Mouse (Mus musculus): ENCODE measurements around the gene Lrrc52.

GRCm38 (mm10) chr1:167422501-167423240 is 43.9 kb downstream of the Lrrc52 start:
- TF ChIP-seq POLR2A (IDR thresholded peaks at IDR 0.05; ENCODE audit: insufficient read length, low read depth) = no peak
- TF ChIP-seq CEBPB (IDR thresholded peaks at IDR 0.05; ENCODE audit: insufficient read depth, poor library complexity, severe bottlenecking) = no peak
- TF ChIP-seq E2F4 (IDR thresholded peaks at IDR 0.05; ENCODE audit: insufficient read depth) = no peak
- TF ChIP-seq USF1 (IDR thresholded peaks at IDR 0.05; ENCODE audit: low read depth) = no peak
- no peak for TF ChIP-seq POLR2AphosphoS2 (IDR thresholded peaks at IDR 0.05; ENCODE audit: insufficient read length, low read depth)
